Mouse (Mus musculus) erythroid progenitor cell, adult 5-6 weeks (primary cell): ENCODE measurements around the gene 2610301B20Rik. TPM values are rescaled to one million over a fixed set of nuclear protein-coding genes. Genes with fewer than 3 reads are reported as not detected.

Experiments used
- ATAC-seq: replicated peaks from 2 replicates; pipeline ENCODE4 v1.8.0; 2016; ENCODE audit warnings: moderate number of reproducible peaks, mild to moderate bottlenecking, moderate TSS enrichment, inconsistent platforms; ENCODE audit not compliant: poor library complexity, low FRiP score, severe bottlenecking
- total RNA-seq, 2 experiments: library from RNA; stranded (forward) in 1 of 2; stranded (reverse) in 1 of 2; fragments of 150-400 nt in 1 of 2; fragments of 186-747, 209-891 nt in 1 of 2; gene quantifications; 2 replicates each; pipeline versions ENCODE4 v1.2.3 to v1.2.4; 2015 to 2017; ENCODE audit warnings: low replicate concordance in 2 of 2

The 2610301B20Rik gene
- total RNA-seq, 2 experiments from 2014 or later, result 6.0 to 22.6 TPM

GRCm38 (mm10) chr4:10932782-10933181 lies 58.5 kb downstream of the 2610301B20Rik start:
- ATAC-seq, result no peak

GRCm38 (mm10) chr4:10936766-10937165 lies 62.5 kb downstream of the 2610301B20Rik start:
- ATAC-seq, result no peak
